Mouse (Mus musculus) retina, adult 2 months (tissue): ENCODE measurements around the gene Slc23a2.

Source experiments
- DNase-seq: peaks from one replicate; pipeline ENCODE4 v3.0.0-alpha.2; 2012; ENCODE audit warnings: low read depth, low spot score

Gene Slc23a2

GRCm38 (mm10) chr2:132135876-132136637 lies 8.9 kb downstream of the Slc23a2 start:
- no peak for DNase-seq

GRCm38 (mm10) chr2:132134758-132135157 lies 10.2 kb downstream of the Slc23a2 start:
- no peak for DNase-seq

GRCm38 (mm10) chr2:132133436-132133835 lies 11.5 kb downstream of the Slc23a2 start:
- no peak for DNase-seq

- no peak for DNase-seq
Observed at GRCm38 (mm10) chr2:132131266-132131665, 13.6 kb downstream of the Slc23a2 start.

GRCm38 (mm10) chr2:132129980-132130379 lies 14.9 kb downstream of the Slc23a2 start:
- DNase-seq = no peak

GRCm38 (mm10) chr2:132129247-132129646 lies 15.7 kb downstream of the Slc23a2 start:
- no peak for DNase-seq

- DNase-seq = no peak
Observed at GRCm38 (mm10) chr2:132127904-132128303, 17.0 kb downstream of the Slc23a2 start.

GRCm38 (mm10) chr2:132126292-132126691 lies 18.6 kb downstream of the Slc23a2 start:
- no peak for DNase-seq

- DNase-seq = no peak
Observed at GRCm38 (mm10) chr2:132123063-132123462, 21.8 kb downstream of the Slc23a2 start.

- no peak for DNase-seq
Observed at GRCm38 (mm10) chr2:132121050-132121449, 23.9 kb downstream of the Slc23a2 start.

- no peak for DNase-seq
Observed at GRCm38 (mm10) chr2:132118646-132119045, 26.3 kb downstream of the Slc23a2 start.

- no peak for DNase-seq
Observed at GRCm38 (mm10) chr2:132115936-132116335, 29.0 kb downstream of the Slc23a2 start.

- no peak for DNase-seq
Observed at GRCm38 (mm10) chr2:132115344-132115743, 29.6 kb downstream of the Slc23a2 start.

- no peak for DNase-seq
Observed at GRCm38 (mm10) chr2:132113962-132114759, 30.7 kb downstream of the Slc23a2 start.

GRCm38 (mm10) chr2:132112319-132112718 lies 32.6 kb downstream of the Slc23a2 start:
- DNase-seq = no peak

GRCm38 (mm10) chr2:132111905-132112304 lies 33.0 kb downstream of the Slc23a2 start:
- no peak for DNase-seq

- DNase-seq = no peak
Observed at GRCm38 (mm10) chr2:132111266-132111665, 33.6 kb downstream of the Slc23a2 start.

GRCm38 (mm10) chr2:132110702-132111101 lies 34.2 kb downstream of the Slc23a2 start:
- DNase-seq = no peak

GRCm38 (mm10) chr2:132108988-132109387 lies 35.9 kb downstream of the Slc23a2 start:
- DNase-seq = no peak

- no peak for DNase-seq
Observed at GRCm38 (mm10) chr2:132107611-132108010, 37.3 kb downstream of the Slc23a2 start.

GRCm38 (mm10) chr2:132106069-132106468 lies 38.8 kb downstream of the Slc23a2 start:
- DNase-seq = no peak

GRCm38 (mm10) chr2:132103265-132103664 lies 41.6 kb downstream of the Slc23a2 start:
- DNase-seq = no peak
